Mouse (Mus musculus): ENCODE measurements around the gene Pcca.

Pcca gene

GRCm38 (mm10) chr14:122642432-122642831 is 108.3 kb downstream of the Pcca start:
- no peak for DNase-seq (ENCODE audit: low spot score in 2 of 2)

GRCm38 (mm10) chr14:122648214-122648613 is 114.1 kb downstream of the Pcca start:
- DNase-seq (ENCODE audit: low spot score in 2 of 2): no peak

GRCm38 (mm10) chr14:122649336-122649950 is 115.3 kb downstream of the Pcca start:
- DNase-seq (ENCODE audit: low spot score in 2 of 2): no peak

GRCm38 (mm10) chr14:122651681-122652080 is 117.6 kb downstream of the Pcca start:
- no peak for DNase-seq (ENCODE audit: low spot score in 2 of 2)

- no peak for DNase-seq (ENCODE audit: low spot score in 2 of 2)
These were observed 141.5 kb downstream of the Pcca start for GRCm38 (mm10) chr14:122675661-122676060.

- DNase-seq (ENCODE audit: low spot score in 2 of 2): no peak
These were observed 149.5 kb downstream of the Pcca start for GRCm38 (mm10) chr14:122683645-122684044.

GRCm38 (mm10) chr14:122684250-122684649 is 150.1 kb downstream of the Pcca start:
- no peak for DNase-seq (ENCODE audit: low spot score in 2 of 2)

GRCm38 (mm10) chr14:122684811-122685210 is 150.7 kb downstream of the Pcca start:
- no peak for DNase-seq (ENCODE audit: low spot score in 2 of 2)

- no peak for DNase-seq (ENCODE audit: low spot score in 2 of 2)
These were observed 153.3 kb downstream of the Pcca start for GRCm38 (mm10) chr14:122687398-122687797.

- no peak for DNase-seq (ENCODE audit: low spot score in 2 of 2)
These were observed 154.3 kb downstream of the Pcca start for GRCm38 (mm10) chr14:122688378-122688777.

GRCm38 (mm10) chr14:122689136-122689815 is 155.2 kb downstream of the Pcca start:
- no peak for DNase-seq (ENCODE audit: low spot score in 2 of 2)

- no peak for DNase-seq (ENCODE audit: low spot score in 2 of 2)
These were observed 157.4 kb downstream of the Pcca start for GRCm38 (mm10) chr14:122691555-122691954.

GRCm38 (mm10) chr14:122700333-122700732 is 166.2 kb downstream of the Pcca start:
- no peak for DNase-seq (ENCODE audit: low spot score in 2 of 2)

GRCm38 (mm10) chr14:122713793-122714192 is 179.7 kb downstream of the Pcca start:
- no peak for DNase-seq (ENCODE audit: low spot score in 2 of 2)

- no peak for DNase-seq (ENCODE audit: low spot score in 2 of 2)
These were observed 180.8 kb downstream of the Pcca start for GRCm38 (mm10) chr14:122714911-122715310.

GRCm38 (mm10) chr14:122716057-122716456 is 181.9 kb downstream of the Pcca start:
- DNase-seq (ENCODE audit: low spot score in 2 of 2): no peak

GRCm38 (mm10) chr14:122719496-122720080 is 185.5 kb downstream of the Pcca start:
- DNase-seq (ENCODE audit: low spot score in 2 of 2): no peak

GRCm38 (mm10) chr14:122720989-122721388 is 186.9 kb downstream of the Pcca start:
- no peak for DNase-seq (ENCODE audit: low spot score in 2 of 2)

GRCm38 (mm10) chr14:122721750-122722149 is 187.6 kb downstream of the Pcca start:
- DNase-seq (ENCODE audit: low spot score in 2 of 2): no peak

- no peak for DNase-seq (ENCODE audit: low spot score in 2 of 2)
These were observed 192.3 kb downstream of the Pcca start for GRCm38 (mm10) chr14:122726456-122726855.

GRCm38 (mm10) chr14:122729431-122730073 is 195.4 kb downstream of the Pcca start:
- no peak for DNase-seq (ENCODE audit: low spot score in 2 of 2)

- DNase-seq (ENCODE audit: low spot score in 2 of 2): no peak
These were observed 196.9 kb downstream of the Pcca start for GRCm38 (mm10) chr14:122730921-122731551.
